Mouse (Mus musculus): Measurements from ENCODE around the gene Siah1b.

Siah1b gene

DNA sequence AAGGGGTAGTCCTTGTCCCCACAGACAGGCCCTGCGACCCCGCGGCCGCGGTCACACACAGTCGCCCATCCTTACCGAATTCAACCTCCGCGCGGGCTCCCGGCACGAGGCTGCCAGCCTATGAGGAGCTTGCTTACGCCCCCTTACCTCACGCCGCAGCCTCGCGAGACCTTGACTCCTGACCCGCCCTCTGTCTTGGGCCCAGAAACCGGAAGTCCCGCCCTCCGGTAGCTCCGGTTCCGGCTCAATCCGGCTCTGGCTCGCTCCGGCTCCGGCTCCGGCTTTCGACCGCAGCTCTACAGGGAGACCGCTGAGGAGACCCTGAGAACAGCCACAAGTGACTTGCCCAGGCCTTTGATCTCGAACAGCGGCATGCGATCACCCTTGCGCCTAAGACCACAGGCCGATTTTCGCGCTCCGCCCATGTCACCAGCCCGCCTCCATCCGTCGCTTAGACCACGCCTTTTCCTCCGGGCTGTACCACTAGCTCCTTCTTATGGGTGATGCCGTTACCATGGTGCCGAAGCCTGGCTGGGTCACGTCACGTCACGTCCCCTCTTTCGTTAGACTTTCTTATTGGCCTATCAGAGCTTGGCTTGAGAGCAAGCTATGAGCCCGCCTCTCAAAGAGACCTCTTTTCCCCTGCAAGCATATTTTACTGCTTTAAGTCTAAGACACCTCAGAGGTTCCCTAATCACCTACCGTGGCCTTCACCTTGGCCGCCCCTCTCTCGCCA, at the start of gene Siah1b:
TSS of gene Siah1b (minus strand) at position 454 of the 736 bp plus-strand sequence.
- Histone ChIP-seq H3K9me3 (ENCODE audit: low read length) (no peaks in the 10 kb centered on the region), H3K36me3 (ENCODE audit: insufficient read depth, low read length) (peaks cover 36% of the 10 kb centered on the region), H3K4me3 (replicated peaks; ENCODE audit: low read length) (peak within 1 kb of the TSS; percentile 86), H3K4me1 (replicated peaks; ENCODE audit: low read depth, low read length) (peaks cover 14% of the 10 kb centered on the region), H3K27me3 (ENCODE audit: insufficient read depth, low read length) (no peaks in the 10 kb centered on the region)
- TF ChIP-seq NANOG (IDR thresholded peaks at IDR 0.05; ENCODE audit: borderline replicate concordance, low read length) = no peak
- TF ChIP-seq POU5F1 (IDR thresholded peaks at IDR 0.05; ENCODE audit: borderline replicate concordance, low read length) = no peak
- no peak for TF ChIP-seq CTCF (conservative IDR thresholded peaks at IDR 0.05; ENCODE audit: low read length)

DNA sequence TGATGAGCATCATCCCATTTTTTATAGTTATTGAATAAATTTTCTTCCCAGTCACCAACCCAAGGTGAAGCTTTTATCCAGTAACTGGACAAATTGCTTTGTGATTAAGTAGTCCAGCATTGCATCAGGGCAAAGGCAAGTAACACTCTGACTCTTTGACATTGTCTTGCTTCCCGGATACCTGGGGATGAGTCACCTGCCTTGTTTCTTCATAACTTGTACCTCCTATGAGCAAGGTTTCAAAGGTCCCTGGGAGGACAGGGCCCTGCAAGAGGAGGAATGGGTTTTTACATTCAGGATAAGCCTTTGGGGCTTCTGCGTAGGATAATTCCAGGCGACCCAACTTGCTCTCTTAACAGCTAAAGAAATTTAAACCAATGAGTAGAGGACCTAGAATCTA, 47.6 kb upstream of the Siah1b start:
- H3K9me3 ChIP-seq (ENCODE audit: low read length) = no peaks in the 10 kb centered on the region
- H3K36me3 ChIP-seq (ENCODE audit: insufficient read depth, low read length) = no peaks in the 10 kb centered on the region
- no peak overlapping the region for H3K4me3 ChIP-seq (replicated peaks; ENCODE audit: low read length)
- no peaks in the 10 kb centered on the region for H3K4me1 ChIP-seq (replicated peaks; ENCODE audit: low read depth, low read length)
- TF ChIP-seq NANOG (IDR thresholded peaks at IDR 0.05; ENCODE audit: borderline replicate concordance, low read length) = no peak
- TF ChIP-seq CTCF (conservative IDR thresholded peaks at IDR 0.05; ENCODE audit: low read length) = no peak
- TF ChIP-seq POU5F1 (IDR thresholded peaks at IDR 0.05; ENCODE audit: borderline replicate concordance, low read length) = no peak
- H3K27me3 ChIP-seq (ENCODE audit: insufficient read depth, low read length) = no peaks in the 10 kb centered on the region

DNA sequence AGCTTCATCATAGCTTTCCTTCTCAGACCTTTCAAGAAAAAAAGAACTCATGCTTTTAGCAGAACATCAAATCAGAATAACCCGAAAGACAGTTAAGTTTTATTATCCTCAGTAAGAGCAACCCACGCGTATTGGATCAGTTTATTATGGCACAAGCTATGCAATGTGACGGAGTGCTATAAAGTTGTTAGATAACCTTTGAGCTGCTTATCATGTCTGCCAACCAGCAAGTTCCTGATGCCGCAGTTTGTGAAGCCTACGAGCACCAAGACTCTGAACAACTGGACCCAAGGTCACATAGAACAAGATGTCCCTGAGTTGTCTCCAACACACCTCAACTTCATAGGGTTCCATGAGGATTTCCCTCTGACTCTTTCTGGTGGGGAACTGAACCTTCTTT, 37.5 kb upstream of the Siah1b start:
- Histone ChIP-seq H3K36me3 (ENCODE audit: insufficient read depth, low read length) (no peaks in the 10 kb centered on the region), H3K27me3 (ENCODE audit: insufficient read depth, low read length) (no peaks in the 10 kb centered on the region), H3K9me3 (ENCODE audit: low read length) (no peaks in the 10 kb centered on the region), H3K4me3 (replicated peaks; ENCODE audit: low read length) (no peak overlapping the region), H3K4me1 (replicated peaks; ENCODE audit: low read depth, low read length) (no peaks in the 10 kb centered on the region)
- TF ChIP-seq POU5F1 (IDR thresholded peaks at IDR 0.05; ENCODE audit: borderline replicate concordance, low read length) = no peak
- TF ChIP-seq NANOG (IDR thresholded peaks at IDR 0.05; ENCODE audit: borderline replicate concordance, low read length) = no peak
- no peak for TF ChIP-seq CTCF (conservative IDR thresholded peaks at IDR 0.05; ENCODE audit: low read length)

DNA sequence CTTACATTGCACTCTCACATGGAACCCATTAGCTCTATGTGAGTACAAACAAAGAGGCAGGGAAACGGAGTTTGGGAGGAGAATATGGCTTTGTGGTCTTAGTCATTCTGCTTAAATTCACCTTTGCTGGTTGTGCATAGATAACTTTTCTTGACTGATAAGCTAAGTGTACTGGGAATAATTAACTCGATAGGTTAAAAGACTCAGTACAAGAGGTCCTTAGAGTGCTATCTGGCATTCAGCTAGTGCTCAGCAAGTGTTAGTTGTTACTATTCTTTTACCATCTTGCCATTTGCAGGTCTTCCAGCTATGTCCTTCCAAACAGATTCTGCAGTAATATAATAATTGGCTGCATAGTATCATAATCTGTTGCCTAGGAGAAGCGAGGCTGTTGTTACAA, 34.9 kb upstream of the Siah1b start:
- no peak overlapping the region for H3K4me3 ChIP-seq (replicated peaks; ENCODE audit: low read length)
- no peaks in the 10 kb centered on the region for H3K9me3 ChIP-seq (ENCODE audit: low read length)
- TF ChIP-seq CTCF (conservative IDR thresholded peaks at IDR 0.05; ENCODE audit: low read length) (no peak), POU5F1 (IDR thresholded peaks at IDR 0.05; ENCODE audit: borderline replicate concordance, low read length) (no peak), NANOG (IDR thresholded peaks at IDR 0.05; ENCODE audit: borderline replicate concordance, low read length) (no peak)
- H3K36me3 ChIP-seq (ENCODE audit: insufficient read depth, low read length) = no peaks in the 10 kb centered on the region
- H3K4me1 ChIP-seq (replicated peaks; ENCODE audit: low read depth, low read length) = no peaks in the 10 kb centered on the region
- no peaks in the 10 kb centered on the region for H3K27me3 ChIP-seq (ENCODE audit: insufficient read depth, low read length)

DNA sequence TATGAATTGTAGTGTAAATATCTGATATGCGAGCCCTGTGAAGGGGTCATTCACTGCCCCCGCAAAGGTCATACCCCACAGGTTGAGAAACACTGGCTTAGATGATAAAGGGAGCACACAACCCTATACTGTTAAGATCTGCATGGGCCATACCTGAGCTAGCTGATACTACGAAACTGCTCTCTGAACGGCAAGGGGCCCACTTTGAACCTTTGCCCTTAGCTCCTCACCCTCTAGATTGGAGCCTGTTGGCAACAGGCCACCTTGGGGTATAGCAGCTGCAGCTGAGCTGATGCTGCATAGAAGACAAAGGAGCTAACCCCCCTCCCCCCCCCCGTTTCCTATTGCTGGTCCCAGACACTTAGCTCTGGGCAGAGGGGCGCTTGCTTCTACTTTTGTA, 26.4 kb upstream of the Siah1b start:
- H3K36me3 ChIP-seq (ENCODE audit: insufficient read depth, low read length) = no peaks in the 10 kb centered on the region
- H3K27me3 ChIP-seq (ENCODE audit: insufficient read depth, low read length) = no peaks in the 10 kb centered on the region
- no peak for TF ChIP-seq NANOG (IDR thresholded peaks at IDR 0.05; ENCODE audit: borderline replicate concordance, low read length)
- TF ChIP-seq CTCF (conservative IDR thresholded peaks at IDR 0.05; ENCODE audit: low read length) = no peak
- no peak for TF ChIP-seq POU5F1 (IDR thresholded peaks at IDR 0.05; ENCODE audit: borderline replicate concordance, low read length)
- no peak overlapping the region for H3K4me3 ChIP-seq (replicated peaks; ENCODE audit: low read length)
- no peaks in the 10 kb centered on the region for H3K4me1 ChIP-seq (replicated peaks; ENCODE audit: low read depth, low read length)
- no peaks in the 10 kb centered on the region for H3K9me3 ChIP-seq (ENCODE audit: low read length)

DNA sequence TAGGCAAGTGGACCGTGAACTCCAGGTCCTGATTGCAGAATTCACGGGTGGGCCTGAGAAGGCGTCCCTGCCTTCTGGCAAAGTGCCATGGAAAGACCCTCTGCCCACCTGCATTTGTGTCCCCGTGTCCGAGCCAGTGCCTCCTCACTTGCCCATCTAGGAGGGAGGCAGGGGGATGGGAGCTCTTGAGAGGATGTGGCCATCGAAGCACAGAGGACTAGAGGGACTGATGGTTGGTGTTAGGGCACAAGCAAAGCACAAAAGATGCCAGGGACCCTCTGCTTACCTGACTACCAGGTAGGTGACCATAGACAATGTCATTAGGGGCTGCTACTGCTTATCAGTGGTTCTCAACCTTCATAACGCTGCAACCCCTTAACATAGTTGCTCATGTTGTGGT, 25.9 kb upstream of the Siah1b start:
- no peaks in the 10 kb centered on the region for H3K36me3 ChIP-seq (ENCODE audit: insufficient read depth, low read length)
- H3K9me3 ChIP-seq (ENCODE audit: low read length) = no peaks in the 10 kb centered on the region
- no peaks in the 10 kb centered on the region for H3K4me1 ChIP-seq (replicated peaks; ENCODE audit: low read depth, low read length)
- no peak overlapping the region for H3K4me3 ChIP-seq (replicated peaks; ENCODE audit: low read length)
- TF ChIP-seq CTCF (conservative IDR thresholded peaks at IDR 0.05; ENCODE audit: low read length) (no peak), POU5F1 (IDR thresholded peaks at IDR 0.05; ENCODE audit: borderline replicate concordance, low read length) (no peak), NANOG (IDR thresholded peaks at IDR 0.05; ENCODE audit: borderline replicate concordance, low read length) (no peak)
- H3K27me3 ChIP-seq (ENCODE audit: insufficient read depth, low read length) = no peaks in the 10 kb centered on the region

DNA sequence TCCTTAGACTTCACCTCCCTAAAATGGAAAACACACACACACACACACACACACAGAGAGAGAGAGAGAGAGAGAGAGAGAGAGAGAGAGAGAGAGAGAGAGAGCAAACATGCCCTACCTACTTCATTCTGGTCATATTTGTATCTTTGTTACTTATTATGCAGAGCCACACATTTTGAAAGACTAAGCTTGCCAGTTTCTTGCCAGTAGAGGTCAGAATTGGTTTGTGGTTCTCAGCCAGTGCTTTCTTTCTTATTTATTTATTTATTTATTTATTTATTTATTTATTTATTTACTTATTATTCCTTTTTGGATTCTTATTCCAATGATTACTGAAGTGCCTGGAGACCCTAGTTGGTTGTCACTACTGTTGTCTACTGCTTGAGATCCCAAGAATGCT, 25.2 kb upstream of the Siah1b start:
- Histone ChIP-seq H3K36me3 (ENCODE audit: insufficient read depth, low read length) (no peaks in the 10 kb centered on the region), H3K9me3 (ENCODE audit: low read length) (no peaks in the 10 kb centered on the region), H3K4me1 (replicated peaks; ENCODE audit: low read depth, low read length) (no peaks in the 10 kb centered on the region), H3K4me3 (replicated peaks; ENCODE audit: low read length) (no peak overlapping the region), H3K27me3 (ENCODE audit: insufficient read depth, low read length) (no peaks in the 10 kb centered on the region)
- TF ChIP-seq POU5F1 (IDR thresholded peaks at IDR 0.05; ENCODE audit: borderline replicate concordance, low read length) (no peak), NANOG (IDR thresholded peaks at IDR 0.05; ENCODE audit: borderline replicate concordance, low read length) (no peak), CTCF (conservative IDR thresholded peaks at IDR 0.05; ENCODE audit: low read length) (no peak)

DNA sequence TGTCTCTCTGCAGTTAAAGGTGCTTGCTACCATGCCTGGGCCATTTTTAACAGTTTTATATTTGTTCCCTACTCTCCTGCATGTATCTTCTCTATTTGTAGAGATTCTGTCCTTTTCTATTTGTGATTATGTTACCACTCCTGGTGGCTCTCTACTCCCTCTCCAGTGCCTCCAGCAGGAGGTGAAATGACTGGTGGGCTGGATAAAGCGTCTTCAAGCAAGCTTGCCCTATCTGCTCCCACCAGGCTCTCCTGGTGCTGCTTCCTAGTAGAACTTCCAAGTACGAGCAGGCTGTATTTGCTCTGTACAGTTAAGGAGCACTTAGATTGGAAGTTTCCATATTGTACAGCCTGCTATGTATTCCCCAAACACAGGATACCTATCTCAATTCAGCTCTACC, 19.5 kb upstream of the Siah1b start:
- Histone ChIP-seq H3K4me3 (replicated peaks; ENCODE audit: low read length) (no peak overlapping the region), H3K27me3 (ENCODE audit: insufficient read depth, low read length) (no peaks in the 10 kb centered on the region), H3K9me3 (ENCODE audit: low read length) (no peaks in the 10 kb centered on the region), H3K4me1 (replicated peaks; ENCODE audit: low read depth, low read length) (no peaks in the 10 kb centered on the region), H3K36me3 (ENCODE audit: insufficient read depth, low read length) (no peaks in the 10 kb centered on the region)
- no peak for TF ChIP-seq NANOG (IDR thresholded peaks at IDR 0.05; ENCODE audit: borderline replicate concordance, low read length)
- no peak for TF ChIP-seq CTCF (conservative IDR thresholded peaks at IDR 0.05; ENCODE audit: low read length)
- TF ChIP-seq POU5F1 (IDR thresholded peaks at IDR 0.05; ENCODE audit: borderline replicate concordance, low read length) = no peak

DNA sequence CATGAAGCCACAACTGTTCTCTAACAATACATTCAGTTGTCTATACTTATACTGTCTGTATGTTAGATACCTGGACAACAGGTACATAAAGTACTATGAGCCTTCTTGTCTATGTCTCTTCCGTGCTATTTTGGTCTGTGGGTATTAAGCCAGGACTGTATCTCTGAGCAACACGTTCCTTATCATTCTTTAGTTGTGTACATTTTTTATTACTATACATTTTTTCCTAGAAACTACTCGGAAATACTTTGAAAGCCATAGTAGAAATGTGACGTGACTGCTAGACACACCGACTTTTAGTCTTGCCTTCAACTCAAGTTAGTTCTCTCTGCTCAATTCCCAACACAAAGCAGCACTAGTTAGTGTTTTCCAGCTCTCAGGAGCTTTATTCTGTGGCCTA, 17.1 kb upstream of the Siah1b start:
- Histone ChIP-seq H3K4me3 (replicated peaks; ENCODE audit: low read length) (no peak overlapping the region), H3K27me3 (ENCODE audit: insufficient read depth, low read length) (no peaks in the 10 kb centered on the region), H3K36me3 (ENCODE audit: insufficient read depth, low read length) (no peaks in the 10 kb centered on the region), H3K9me3 (ENCODE audit: low read length) (no peaks in the 10 kb centered on the region), H3K4me1 (replicated peaks; ENCODE audit: low read depth, low read length) (no peaks in the 10 kb centered on the region)
- TF ChIP-seq NANOG (IDR thresholded peaks at IDR 0.05; ENCODE audit: borderline replicate concordance, low read length) (no peak), CTCF (conservative IDR thresholded peaks at IDR 0.05; ENCODE audit: low read length) (no peak), POU5F1 (IDR thresholded peaks at IDR 0.05; ENCODE audit: borderline replicate concordance, low read length) (no peak)

All from E14TG2a.4 (cell line).